Mouse (Mus musculus) yolk sac, embryonic 10.5 days (tissue): ENCODE measurements around the gene Morn3.

ENCODE experiments used
- DNase-seq: peaks from one replicate; pipeline ENCODE4 v3.0.0-alpha.2; 2017; ENCODE audit warnings: low spot score

The Morn3 gene

GRCm38 (mm10) chr5:123024312-123024711, 22.5 kb downstream of the Morn3 start:
- DNase-seq, result no peak

- no peak for DNase-seq
Measured at GRCm38 (mm10) chr5:123023049-123023448, 23.8 kb downstream of the Morn3 start.

- DNase-seq, result no peak
Measured at GRCm38 (mm10) chr5:123021438-123021837, 25.4 kb downstream of the Morn3 start.

- DNase-seq, result no peak
Measured at GRCm38 (mm10) chr5:123020426-123020825, 26.4 kb downstream of the Morn3 start.

- DNase-seq, result no peak
Measured at GRCm38 (mm10) chr5:123019336-123020016, 27.3 kb downstream of the Morn3 start.

GRCm38 (mm10) chr5:123017504-123017903, 29.3 kb downstream of the Morn3 start:
- peak; percentile 71 for DNase-seq

- DNase-seq, result no peak
Measured at GRCm38 (mm10) chr5:123015915-123016314, 30.9 kb downstream of the Morn3 start.

GRCm38 (mm10) chr5:123014753-123015701, 31.8 kb downstream of the Morn3 start, which contains the start of gene Orai1:
Gene Orai1, plus strand, starts transcription at chr5:123015074.
- DNase-seq, result peak; percentile 98

- DNase-seq, result peak; percentile 71
Measured at GRCm38 (mm10) chr5:123013599-123014315, 33.1 kb downstream of the Morn3 start.

GRCm38 (mm10) chr5:123011705-123012104, 35.1 kb downstream of the Morn3 start:
- no peak for DNase-seq

- no peak for DNase-seq
Measured at GRCm38 (mm10) chr5:123010806-123011205, 36.0 kb downstream of the Morn3 start.

GRCm38 (mm10) chr5:123009873-123010272, 36.9 kb downstream of the Morn3 start:
- DNase-seq, result no peak

- DNase-seq, result no peak
Measured at GRCm38 (mm10) chr5:123008877-123009493, 37.8 kb downstream of the Morn3 start.

GRCm38 (mm10) chr5:123005716-123006592, 40.9 kb downstream of the Morn3 start:
- DNase-seq, result no peak

GRCm38 (mm10) chr5:123000901-123001300, 45.9 kb downstream of the Morn3 start:
- DNase-seq, result no peak

- DNase-seq, result no peak
Measured at GRCm38 (mm10) chr5:122997205-122998204, 49.3 kb downstream of the Morn3 start.

- no peak for DNase-seq
Measured at GRCm38 (mm10) chr5:122994910-122995309, 51.9 kb downstream of the Morn3 start.

- peak; percentile 95 for DNase-seq
Measured at GRCm38 (mm10) chr5:122994303-122994846, 52.4 kb downstream of the Morn3 start.

- no peak for DNase-seq
Measured at GRCm38 (mm10) chr5:122993811-122994210, 53.0 kb downstream of the Morn3 start.
